Mouse (Mus musculus) limb, embryonic 14.5 days (tissue): ENCODE measurements at regions not wholly inside any gene's neighbourhood (a gene's known extent, or its start where the extent isn't known, plus 50 kb on each side); places are given as distances from the start of the nearest gene placed in this dataset.

Source experiments
- ATAC-seq: fragments of 200-750 bp; cut with Nextera tagmentation; 2 replicates; pipeline ENCODE4 v1.8.0; 2017; ENCODE audit warnings: low read depth, moderate number of reproducible peaks, moderate TSS enrichment; ENCODE audit not compliant: low FRiP score
- DNase-seq: peaks from one replicate; pipeline ENCODE4 v3.0.0-alpha.2; 2015; ENCODE audit warnings: low spot score
- H3K27ac ChIP-seq: fragments of 300-500 bp; sonication (generic); replicated peaks from 2 replicates; pipeline ENCODE4 v1.5.1; 2014; ENCODE audit warnings: low read depth, mild to moderate bottlenecking, low read length, moderate library complexity, mixed read lengths
- H3K27me3 ChIP-seq: fragments of 300-500 bp; sonication (generic); 2 replicates; pipeline ENCODE4 v1.6.1; 2014; ENCODE audit warnings: low read length, mixed read lengths; ENCODE audit not compliant: control insufficient read depth, insufficient read depth
- H3K36me3 ChIP-seq: fragments of 300-500 bp; sonication (generic); 2 replicates; pipeline ENCODE4 v1.6.1; 2014; ENCODE audit warnings: mild to moderate bottlenecking, low read length, moderate library complexity, mixed read lengths; ENCODE audit not compliant: control insufficient read depth, insufficient read depth
- H3K4me1 ChIP-seq: fragments of 300-500 bp; sonication (generic); 2 replicates; pipeline ENCODE4 v1.6.1; 2014; ENCODE audit warnings: antibody characterized with exemption, low read length, mixed read lengths; ENCODE audit not compliant: control insufficient read depth, insufficient read depth
- H3K4me2 ChIP-seq: fragments of 300-500 bp; sonication (generic); replicated peaks from 2 replicates; pipeline ENCODE4 v1.6.1; 2014; ENCODE audit warnings: low read depth, mild to moderate bottlenecking, low read length, moderate library complexity; ENCODE audit not compliant: severe bottlenecking
- H3K4me3 ChIP-seq: fragments of 300-500 bp; sonication (generic); replicated peaks from 2 replicates; pipeline ENCODE4 v1.5.1; 2014; ENCODE audit warnings: low read length
- H3K9ac ChIP-seq: fragments of 300-500 bp; sonication (generic); 2 replicates; pipeline ENCODE4 v1.6.1; 2014; ENCODE audit warnings: mild to moderate bottlenecking, low read depth, low read length, moderate library complexity; ENCODE audit not compliant: severe bottlenecking
- H3K9me3 ChIP-seq: fragments of 300-500 bp; sonication (generic); 2 replicates; pipeline ENCODE4 v1.6.1; 2016; ENCODE audit warnings: low read length; ENCODE audit not compliant: control insufficient read depth
- POLR2A ChIP-seq: fragments of 200-500 bp; IDR thresholded peaks from 2 replicates; pipeline ENCODE4 v1.8.0; 2012; ENCODE audit warnings: inconsistent platforms, mild to moderate bottlenecking, moderate library complexity, borderline replicate concordance; ENCODE audit not compliant: insufficient read depth, insufficient read length; ENCODE audit errors: extremely low read depth
- WGBS: fragments of 180-500 bp; shearing (Covaris S2); extraction: QIAGEN DNeasy Blood & Tissue Kit; methylation state at CpG from one replicate; pipeline ENCODE4 v1.1.7; 2014; 5-methylcytosine and 5-hydroxymethylcytosine counted together

- no peaks in the 10 kb centered on the region for H3K9me3 ChIP-seq
- H3K36me3 ChIP-seq = no peaks in the 10 kb centered on the region
- H3K4me2 ChIP-seq = no peak overlapping the region
- H3K4me1 ChIP-seq = peaks cover 14% of the 10 kb centered on the region
- no peak for TF ChIP-seq POLR2A
- peak overlapping the region; percentile 55 for H3K27ac ChIP-seq
- H3K27me3 ChIP-seq = no peaks in the 10 kb centered on the region
- H3K4me3 ChIP-seq = no peak overlapping the region
- H3K9ac ChIP-seq = no peak overlapping the region
- DNase-seq = no peak
- no peak for ATAC-seq
- WGBS = 32% methylated on average over 2 of the region's 2 CpGs
These were observed 689.2 kb downstream of the Hdgfl1 start for GRCm38 (mm10) chr13:26080814-26081213.

GRCm38 (mm10) chr13:26080302-26080701, 689.7 kb downstream of the Hdgfl1 start:
- Histone ChIP-seq H3K4me1 (peaks cover 14% of the 10 kb centered on the region), H3K4me3 (no peak overlapping the region), H3K9me3 (no peaks in the 10 kb centered on the region), H3K9ac (no peak overlapping the region), H3K27me3 (no peaks in the 10 kb centered on the region), H3K36me3 (no peaks in the 10 kb centered on the region), H3K4me2 (no peak overlapping the region), H3K27ac (peak overlapping the region; percentile 55; the same call in 1 of the 2 replicates)
- ATAC-seq (peak; percentile 80; the same call in 1 of the 2 replicates), DNase-seq (peak; percentile 82)
- WGBS = 13% methylated on average over 4 of the region's 4 CpGs
- no peak for TF ChIP-seq POLR2A

- Histone ChIP-seq H3K36me3 (no peaks in the 10 kb centered on the region), H3K9ac (no peak overlapping the region), H3K27ac (no peak overlapping the region), H3K9me3 (no peaks in the 10 kb centered on the region), H3K27me3 (no peaks in the 10 kb centered on the region), H3K4me2 (no peak overlapping the region), H3K4me1 (peaks cover 14% of the 10 kb centered on the region), H3K4me3 (no peak overlapping the region)
- no peak for TF ChIP-seq POLR2A
- ATAC-seq (no peak), DNase-seq (no peak)
- WGBS = 85% methylated on average over 1 of the region's 1 CpGs
These were observed 690.6 kb downstream of the Hdgfl1 start for GRCm38 (mm10) chr13:26079362-26079761.

GRCm38 (mm10) chr13:26061322-26061721, 708.6 kb downstream of the Hdgfl1 start:
- Histone ChIP-seq H3K27me3 (no peaks in the 10 kb centered on the region), H3K4me3 (no peak overlapping the region), H3K9me3 (no peaks in the 10 kb centered on the region), H3K36me3 (no peaks in the 10 kb centered on the region), H3K27ac (no peak overlapping the region), H3K9ac (no peak overlapping the region), H3K4me1 (no peaks in the 10 kb centered on the region), H3K4me2 (no peak overlapping the region)
- TF ChIP-seq POLR2A = no peak
- 13% methylated on average over 2 of the region's 2 CpGs for WGBS
- no peak for DNase-seq
- no peak for ATAC-seq

- no peak for ATAC-seq
- no peaks in the 10 kb centered on the region for H3K9me3 ChIP-seq
- no peak for TF ChIP-seq POLR2A
These were observed 732.3 kb downstream of the Hdgfl1 start for GRCm38 (mm10) chr13:26037699-26038098.

GRCm38 (mm10) chr13:26026386-26026785, 743.6 kb downstream of the Hdgfl1 start:
- no peaks in the 10 kb centered on the region for H3K9me3 ChIP-seq
- H3K27ac ChIP-seq = no peak overlapping the region
- ATAC-seq (no peak), DNase-seq (no peak)
- 61% methylated on average over 3 of the region's 3 CpGs for WGBS
- no peak overlapping the region for H3K4me3 ChIP-seq
- no peak overlapping the region for H3K9ac ChIP-seq
- H3K36me3 ChIP-seq = no peaks in the 10 kb centered on the region
- no peak overlapping the region for H3K4me2 ChIP-seq
- peaks cover 3% of the 10 kb centered on the region; the same call in 1 of the 2 replicates for H3K4me1 ChIP-seq
- TF ChIP-seq POLR2A = no peak
- no peaks in the 10 kb centered on the region for H3K27me3 ChIP-seq

More at GRCm38 (mm10) chr13:26037699-26038098, 732.3 kb downstream of the Hdgfl1 start:
- Histone ChIP-seq H3K27me3 (no peaks in the 10 kb centered on the region), H3K27ac (no peak overlapping the region), H3K4me3 (no peak overlapping the region), H3K4me2 (no peak overlapping the region), H3K9ac (no peak overlapping the region), H3K4me1 (no peaks in the 10 kb centered on the region), H3K36me3 (no peaks in the 10 kb centered on the region)
- no peak for DNase-seq
